Mouse (Mus musculus): ENCODE data around the gene Spock1.

DNA sequence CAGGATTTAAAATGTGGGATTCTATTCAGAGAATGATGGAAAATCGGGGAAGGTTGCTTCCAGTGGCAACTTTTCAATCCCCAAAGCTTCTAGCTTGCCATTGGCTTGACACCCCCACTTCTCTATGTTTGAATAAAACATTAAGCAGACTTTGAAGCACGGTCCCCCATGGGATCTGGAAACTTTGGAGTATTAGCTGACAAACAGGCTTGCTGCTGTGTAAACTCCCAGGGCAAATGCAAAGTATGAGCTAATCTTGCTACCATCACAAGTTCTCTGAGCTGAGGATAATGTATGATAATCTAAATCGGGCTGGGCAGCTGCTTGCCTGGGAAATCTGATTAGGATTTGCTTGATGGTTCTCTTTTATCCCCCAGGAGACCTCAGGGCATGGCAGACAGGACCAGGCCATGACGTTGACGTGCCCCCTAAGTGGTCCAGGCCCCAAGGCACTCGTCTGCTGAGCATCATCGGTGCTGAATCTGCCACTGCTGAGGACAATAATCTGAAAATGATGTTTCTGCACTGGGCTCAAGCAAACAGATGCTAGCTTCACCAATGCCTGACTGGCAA lies 284.1 kb downstream of the Spock1 start:
- TF ChIP-seq GATA1 (IDR thresholded peaks at IDR 0.05; ENCODE audit: borderline replicate concordance, low read length), result no peak
- no peak for TF ChIP-seq FLI1 (IDR thresholded peaks at IDR 0.05; ENCODE audit: low read length)

Data from megakaryocyte, embryonic 14.5 days (primary cell).